Mouse (Mus musculus) lung, adult 2 months (tissue): ENCODE results near the gene Celf2. TPM values are rescaled to one million over a fixed set of nuclear protein-coding genes. Genes with fewer than 3 reads are reported as not detected.

Experiments used
- DNase-seq: peaks from one replicate; pipeline ENCODE4 v3.0.0; 2022
- H3K4me1 ChIP-seq: fragments of 200-500 bp; 2 replicates; pipeline ENCODE4 v1.6.1; 2011; ENCODE audit warnings: low read length; ENCODE audit not compliant: control insufficient read depth, insufficient read depth
- H3K4me3 ChIP-seq: fragments of 200-500 bp; replicated peaks from 2 replicates; pipeline ENCODE3; 2011; ENCODE audit warnings: low read depth, mild to moderate bottlenecking, control low read depth, low read length; ENCODE audit errors: extremely low read depth
- CTCF ChIP-seq: fragments of 200-500 bp; IDR thresholded peaks from 2 replicates; pipeline ENCODE4 v1.5.1; 2011; ENCODE audit warnings: mild to moderate bottlenecking, low read length, control low read depth; ENCODE audit not compliant: insufficient read depth
- POLR2A ChIP-seq: fragments of 200-500 bp; IDR thresholded peaks from 2 replicates; pipeline ENCODE4 v1.6.1; 2011; ENCODE audit warnings: low read depth, mild to moderate bottlenecking, control low read depth, low read length, borderline replicate concordance; ENCODE audit errors: extremely low read depth
- WGBS: fragments of 180-500 bp; shearing (Covaris S2); methylation state at CpG from one replicate; pipeline ENCODE4 v1.1.7; 2018; 5-methylcytosine and 5-hydroxymethylcytosine counted together
- polyA plus RNA-seq: library from polyadenylated mRNA; depleted of rRNA; stranded (reverse); fragments of >200 nt; gene quantifications from 2 replicates; pipeline ENCODE4 v1.2.3, GENCODE M21; 2012

Gene Celf2
- polyA plus RNA-seq, 1 experiment = 43.4 TPM

GRCm38 (mm10) chr2:6925505-6925904 lies 583.9 kb downstream of the Celf2 start:
- no peak for DNase-seq
- Histone ChIP-seq H3K4me3 (no peak overlapping the region), H3K4me1 (peaks cover 2% of the 10 kb centered on the region; the same call in 1 of the 2 replicates)
- WGBS = 92% methylated on average over 5 of the region's 5 CpGs
- TF ChIP-seq POLR2A (no peak), CTCF (no peak)

GRCm38 (mm10) chr2:6923738-6924474 lies 585.5 kb downstream of the Celf2 start:
- TF ChIP-seq CTCF (no peak), POLR2A (no peak)
- no peak overlapping the region for H3K4me3 ChIP-seq
- no peak for DNase-seq
- WGBS = 42% methylated on average over 15 of the region's 15 CpGs
- H3K4me1 ChIP-seq = peaks cover 2% of the 10 kb centered on the region; the same call in 1 of the 2 replicates

DNA sequence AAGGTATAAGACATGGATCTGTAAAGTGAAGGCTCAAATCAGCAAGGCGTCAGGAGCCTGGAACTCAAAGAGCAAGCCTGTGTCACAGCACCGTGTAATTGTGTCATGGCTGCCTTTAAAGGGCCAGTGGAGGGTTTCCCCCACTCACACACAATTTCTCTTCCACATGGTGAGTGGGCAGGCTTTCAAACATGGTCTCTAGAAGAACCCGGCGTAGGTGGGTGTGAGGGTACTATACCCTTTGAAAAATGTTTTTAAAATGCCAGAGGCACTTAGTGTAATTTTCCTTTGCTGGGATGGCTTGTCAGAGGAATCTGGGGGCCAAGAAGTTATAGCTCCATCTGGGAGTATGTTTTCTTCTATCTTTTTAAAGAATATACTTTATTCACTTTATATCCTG lies 594.0 kb downstream of the Celf2 start:
- peaks cover under 1% of the 10 kb centered on the region; the same call in 1 of the 2 replicates for H3K4me1 ChIP-seq
- no peak overlapping the region for H3K4me3 ChIP-seq
- DNase-seq = no peak
- whole genome bisulfite sequencing = 85% methylated on average over 4 of the region's 4 CpGs
- TF ChIP-seq CTCF = no peak
- no peak for TF ChIP-seq POLR2A

DNA sequence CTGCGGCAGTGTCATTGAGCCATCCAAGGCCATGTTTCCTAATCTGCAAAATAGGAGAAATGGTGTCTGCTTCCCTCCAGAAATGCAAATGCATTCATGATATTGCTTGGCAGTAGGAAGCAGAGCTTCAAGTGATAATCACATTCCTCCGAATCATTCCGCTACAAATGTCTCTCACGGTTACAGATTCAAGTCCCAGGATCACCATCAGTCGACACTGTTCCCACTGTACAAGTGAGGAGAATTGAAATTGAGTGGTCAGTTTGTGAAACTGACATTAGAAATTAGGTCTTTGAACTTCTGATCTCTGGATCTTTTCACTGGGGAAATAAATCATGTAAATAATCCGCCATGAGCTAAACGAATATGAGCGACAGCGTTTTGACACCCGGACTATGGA lies 596.0 kb downstream of the Celf2 start:
- TF ChIP-seq POLR2A (no peak), CTCF (no peak)
- DNase-seq = no peak
- H3K4me1 ChIP-seq = peaks cover 2% of the 10 kb centered on the region; the same call in 1 of the 2 replicates
- no peak overlapping the region for H3K4me3 ChIP-seq
- 91% methylated on average over 10 of the region's 10 CpGs for WGBS

DNA sequence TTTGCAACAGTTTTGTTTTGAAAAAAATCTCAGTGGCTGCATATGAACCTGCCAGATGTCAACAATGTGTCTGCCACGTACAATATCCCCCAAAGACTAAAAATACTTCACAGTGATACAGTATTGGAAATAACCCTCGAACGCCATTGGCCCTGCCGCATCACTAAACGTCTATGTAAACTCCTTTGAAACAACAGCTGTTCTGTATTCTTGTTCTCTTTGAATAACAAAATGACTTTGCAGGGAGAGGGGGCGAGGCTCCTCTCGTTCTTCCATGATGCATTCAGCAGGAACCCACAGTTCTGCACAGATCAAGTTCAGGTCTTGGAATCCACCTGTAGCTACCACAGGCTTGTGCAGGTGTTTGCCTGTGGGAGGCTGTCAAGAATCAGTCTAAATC lies 597.4 kb downstream of the Celf2 start:
- TF ChIP-seq CTCF (no peak), POLR2A (no peak)
- peaks cover 2% of the 10 kb centered on the region; the same call in 1 of the 2 replicates for H3K4me1 ChIP-seq
- no peak for DNase-seq
- WGBS = 58% methylated on average over 7 of the region's 7 CpGs
- no peak overlapping the region for H3K4me3 ChIP-seq

- Histone ChIP-seq H3K4me1 (peaks cover 2% of the 10 kb centered on the region; the same call in 1 of the 2 replicates), H3K4me3 (no peak overlapping the region)
- TF ChIP-seq CTCF (no peak), POLR2A (no peak)
- DNase-seq = no peak
- WGBS = 54% methylated on average over 7 of the region's 7 CpGs
Observed at GRCm38 (mm10) chr2:6909921-6910320, 599.4 kb downstream of the Celf2 start.

DNA sequence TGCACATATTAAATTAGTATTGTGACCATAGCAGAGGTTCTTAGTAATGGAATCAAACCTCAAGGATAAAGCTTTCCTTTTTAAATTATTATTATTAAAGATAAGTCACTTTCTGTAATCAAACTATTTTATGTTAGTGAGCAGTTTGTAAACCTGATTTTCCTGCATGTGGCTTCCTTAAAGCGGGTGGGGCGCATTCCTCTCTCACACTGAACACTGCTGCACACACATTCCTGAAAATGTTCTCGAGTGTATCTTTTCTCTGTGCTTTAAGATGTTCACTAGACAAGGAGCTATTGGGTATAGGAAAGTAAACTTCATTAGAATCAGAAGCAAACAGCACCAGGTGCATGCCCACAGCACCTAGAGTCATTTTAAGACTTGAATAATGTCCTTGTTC lies 605.0 kb downstream of the Celf2 start:
- no peak for DNase-seq
- TF ChIP-seq POLR2A (no peak), CTCF (no peak)
- Histone ChIP-seq H3K4me1 (no peaks in the 10 kb centered on the region), H3K4me3 (no peak overlapping the region)
- WGBS = 63% methylated on average over 3 of the region's 3 CpGs

GRCm38 (mm10) chr2:6903251-6903763 lies 606.1 kb downstream of the Celf2 start:
- Histone ChIP-seq H3K4me1 (no peaks in the 10 kb centered on the region), H3K4me3 (no peak overlapping the region)
- DNase-seq = no peak
- 83% methylated on average over 4 of the region's 4 CpGs for WGBS
- TF ChIP-seq POLR2A (no peak), CTCF (no peak)

GRCm38 (mm10) chr2:6896896-6897295 lies 612.5 kb downstream of the Celf2 start:
- WGBS = 80% methylated on average over 1 of the region's 1 CpGs
- H3K4me1 ChIP-seq = no peaks in the 10 kb centered on the region
- DNase-seq = no peak
- H3K4me3 ChIP-seq = no peak overlapping the region
- TF ChIP-seq CTCF = no peak

DNA sequence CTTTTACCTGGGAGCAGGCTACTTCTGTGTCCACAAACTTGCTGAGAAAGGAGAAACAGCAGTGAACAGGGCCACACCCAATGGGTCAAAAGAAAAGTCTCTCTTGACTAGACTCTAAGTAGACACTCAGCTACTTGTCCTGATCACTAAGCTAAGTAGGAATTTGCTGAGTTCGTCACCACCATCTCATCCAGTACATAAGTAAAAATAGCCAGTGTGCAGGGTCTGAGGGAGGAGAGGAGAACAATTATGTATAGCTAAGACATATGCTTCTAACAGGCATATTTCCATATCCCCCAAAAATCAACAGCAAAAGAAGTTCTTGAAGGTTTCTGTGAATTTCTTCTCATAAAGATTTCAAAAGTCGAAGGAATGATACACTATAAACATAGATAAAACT lies 615.8 kb downstream of the Celf2 start:
- TF ChIP-seq POLR2A (no peak), CTCF (no peak)
- DNase-seq = no peak
- no peaks in the 10 kb centered on the region for H3K4me1 ChIP-seq
- no peak overlapping the region for H3K4me3 ChIP-seq
- whole genome bisulfite sequencing = 63% methylated on average over 2 of the region's 2 CpGs
